Mouse (Mus musculus) lung, postnatal 0 days (tissue): ENCODE results near the gene Rasgrp1.

Source experiments
- CTCF ChIP-seq: IDR thresholded peaks from 2 replicates; pipeline ENCODE4 v1.5.1; 2016; ENCODE audit warnings: antibody characterized with exemption, mild to moderate bottlenecking
- EP300 ChIP-seq: IDR thresholded peaks from 2 replicates; pipeline ENCODE4 v1.6.1; 2016; ENCODE audit warnings: antibody characterized with exemption, mild to moderate bottlenecking, control low read depth

DNA sequence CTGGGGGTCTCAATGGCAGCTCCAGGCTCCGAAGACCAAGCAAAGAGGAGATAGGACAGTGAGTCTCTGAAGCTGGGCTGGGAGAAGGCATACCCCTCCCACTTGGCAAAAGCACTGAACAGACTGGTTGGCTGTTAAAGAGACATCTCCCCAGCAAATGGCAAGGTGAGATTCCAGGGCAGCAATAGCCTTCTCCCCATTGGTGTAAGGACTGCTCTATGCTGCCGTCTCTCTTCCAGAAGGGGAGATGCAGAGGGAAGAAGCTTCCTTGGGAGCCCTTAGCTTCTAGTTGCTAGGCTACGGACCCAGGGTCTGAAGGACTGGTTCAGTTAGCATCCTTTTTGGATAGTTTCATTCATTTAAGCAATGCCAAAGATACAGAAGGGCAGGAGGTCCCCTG is 4.3 kb downstream of the Rasgrp1 start:
- TF ChIP-seq EP300, result no peak
- no peak for TF ChIP-seq CTCF
